Mouse (Mus musculus) heart, postnatal 10 days (tissue): ENCODE data around the gene Olfr714. TPM values are rescaled to one million over a fixed set of nuclear protein-coding genes. Genes with fewer than 3 reads are reported as not detected.
"Not testable (repeated sequence)": the region's sequence is repeated elsewhere in the genome, so short reads cannot be mapped to it uniquely, and the experiment has no call there.

ENCODE experiments used
- DNase-seq, 2 experiments: peaks; one replicate each; pipeline ENCODE4 v3.0.0; 2021
- intact Hi-C: fragments of 180-260 bp; cut with DNase I; formaldehyde crosslinking; loops from one replicate; pipeline ENCODE4 v1.15.1; 2025
- total RNA-seq, 2 experiments: library from RNA; stranded (reverse); gene quantifications; 2 replicates each; pipeline ENCODE4 v1.2.3; 2021

The Olfr714 gene
- not detected for total RNA-seq

GRCm38 (mm10) chr7:107070681-107071080, at the start of gene Olfr714:
TSS of gene Olfr714 (plus strand) at chr7:107070981.
- intact Hi-C loops, result no loop called here
- DNase-seq, result no peak

DNA sequence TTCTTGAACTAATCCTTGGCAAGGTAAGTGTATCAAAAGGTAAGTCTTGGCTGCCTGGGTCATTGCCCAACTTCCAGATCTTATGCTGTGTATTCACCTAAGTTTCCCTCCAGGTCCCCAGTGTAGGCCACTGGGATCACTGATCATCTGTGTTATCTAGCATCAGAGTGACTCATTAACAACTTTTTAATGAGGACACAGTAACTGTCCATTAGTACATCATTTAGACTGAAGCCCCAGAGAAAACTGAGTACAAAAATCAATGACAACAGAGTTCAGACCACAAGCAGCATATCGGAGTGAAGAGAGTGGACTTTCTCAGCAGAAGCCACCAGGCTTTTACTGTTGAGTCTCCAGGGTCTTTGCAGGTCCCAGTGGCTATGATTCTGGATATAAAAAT, 39.9 kb upstream of the Olfr714 start, which contains the start of gene Olfr713:
Gene Olfr713 (plus strand): TSS at position 301 of the 400 bp plus-strand sequence.
- no peak for DNase-seq
- intact Hi-C loops, result no loop called here

DNA sequence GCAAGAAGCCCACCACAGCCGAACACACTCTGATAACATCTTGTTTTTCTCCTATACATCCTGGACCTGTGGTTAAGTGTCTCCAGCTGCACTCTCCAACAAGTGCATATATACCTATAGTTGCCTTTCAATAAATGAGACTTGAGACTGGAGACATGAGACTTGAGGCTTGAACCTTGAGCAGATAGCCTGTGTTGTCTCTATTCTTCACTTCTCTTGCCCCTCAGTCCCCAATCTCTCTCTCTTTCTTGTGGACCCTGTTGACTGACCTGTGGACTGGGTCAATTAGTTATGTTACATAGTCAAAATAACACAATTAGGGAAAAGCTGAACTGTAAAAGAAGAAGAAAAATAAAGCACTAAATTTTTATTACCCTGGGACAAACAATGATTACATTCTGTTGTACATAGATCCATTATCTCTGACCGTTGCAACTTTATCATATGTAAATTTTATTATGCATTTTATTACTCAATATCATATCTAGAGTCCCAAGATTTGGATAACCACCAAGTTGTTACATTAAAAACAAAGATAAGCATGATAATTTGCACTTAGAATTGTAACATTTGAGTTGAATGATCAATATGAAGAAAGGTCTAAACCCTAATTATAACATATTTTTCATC, 30.7 kb upstream of the Olfr714 start:
- DNase-seq, result no peak
- intact Hi-C loops, result no loop called here

DNA sequence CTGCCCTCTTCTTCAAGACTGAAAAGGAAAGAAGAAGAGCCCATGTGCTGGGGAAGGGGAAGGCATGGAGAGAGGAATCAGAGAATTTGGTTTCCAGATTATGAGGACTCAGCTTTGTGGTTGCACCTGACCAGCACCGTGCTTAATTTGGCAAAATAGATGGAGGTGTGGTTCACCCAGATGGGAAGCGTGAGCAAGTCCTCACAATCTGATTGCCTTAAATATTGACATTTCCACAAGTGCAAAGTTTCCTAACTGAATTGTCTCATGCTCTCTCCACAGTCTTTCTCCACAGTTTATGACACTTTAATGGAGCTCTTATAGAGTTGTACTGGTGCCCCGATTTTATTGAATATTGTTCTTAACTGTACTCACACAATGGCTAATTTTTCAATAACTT, 27.6 kb upstream of the Olfr714 start:
- DNase-seq, result no peak
- intact Hi-C loops, result no loop called here

GRCm38 (mm10) chr7:107044407-107044806, 26.4 kb upstream of the Olfr714 start:
- intact Hi-C loops, result no loop called here
- DNase-seq, result no peak

- DNase-seq, result peak; percentile 42 to 64
- intact Hi-C loops, result loop anchor here (2.0 kb wide), 1 partner anchor 1229 kb away; no protein-coding TSS in a partner anchor
Measured at GRCm38 (mm10) chr7:107045833-107046232, 24.9 kb upstream of the Olfr714 start.

GRCm38 (mm10) chr7:107047578-107047977, 23.2 kb upstream of the Olfr714 start:
- no peak for DNase-seq
- intact Hi-C loops, result loop anchor here (2.0 kb wide), 1 partner anchor 1231 kb away; no protein-coding TSS in a partner anchor

DNA sequence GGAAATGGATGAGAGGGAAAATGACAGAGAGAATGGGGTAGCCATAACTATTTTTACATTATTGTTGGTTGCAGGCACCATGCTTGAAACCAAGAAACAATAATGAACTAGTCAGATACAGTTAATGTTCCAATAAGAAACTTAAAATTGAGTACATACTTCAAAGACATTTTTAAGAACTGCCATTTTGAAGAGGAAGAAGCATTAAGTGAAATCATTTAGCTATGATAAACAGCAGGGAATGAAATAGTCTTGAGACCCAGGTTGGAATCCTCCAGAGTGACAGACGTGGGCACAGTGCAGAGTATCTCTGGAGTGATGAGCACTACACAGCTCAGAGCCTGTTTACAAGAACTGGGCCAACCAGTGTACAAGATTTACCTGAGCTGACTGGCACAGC, 22.1 kb downstream of the Olfr714 start, which contains the start of gene Olfr17:
Gene Olfr17 (plus strand): TSS at position 301 of the 400 bp plus-strand sequence.
- intact Hi-C loops, result no loop called here

DNA sequence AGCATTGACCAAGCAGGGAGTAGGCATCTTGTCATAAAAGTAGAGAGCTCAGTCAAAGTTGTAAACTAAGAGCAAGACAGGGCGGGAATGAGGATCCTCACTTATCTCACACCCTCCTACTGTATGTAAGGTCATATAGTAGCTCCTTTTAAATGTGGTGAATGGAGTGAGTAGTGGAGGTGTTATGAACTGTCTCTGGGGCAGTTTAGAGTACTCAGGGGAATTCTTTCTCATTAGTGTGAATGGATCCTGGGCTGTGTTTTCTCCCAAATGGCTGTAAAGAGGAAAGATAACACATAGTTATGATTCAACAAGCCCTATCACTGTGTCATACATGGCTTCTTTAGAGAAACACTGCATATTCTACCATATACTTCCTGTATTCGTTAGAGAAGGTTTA, 39.5 kb downstream of the Olfr714 start, which contains the start of gene Olfr715b:
Gene Olfr715b (minus strand): TSS at position 101 of the 400 bp plus-strand sequence.
- DNase-seq, intact Hi-C loops: not testable (repeated sequence)

More for the DNA sequence above, 22.1 kb downstream of the Olfr714 start, which contains the start of gene Olfr17:
- DNase-seq, result no peak

Other genes with a start within 250 kb of the Olfr714 start
- gene Olfr702, start 237.1 kb upstream of the Olfr714 start, total RNA-seq, result not detected
- gene Olfr703, start 227.6 kb upstream of the Olfr714 start, total RNA-seq, result not detected
- not detected for gene Olfr704, start 207.8 kb upstream of the Olfr714 start, total RNA-seq
- not detected for gene Olfr705, start 194.1 kb upstream of the Olfr714 start, total RNA-seq
- gene Olfr706, start 182.8 kb upstream of the Olfr714 start, total RNA-seq, result not detected
- gene Olfr707, start 169.7 kb upstream of the Olfr714 start, total RNA-seq, result not detected
- gene Olfr1532-ps1, start 163.0 kb upstream of the Olfr714 start, total RNA-seq, result not detected
- not detected for gene Olfr709-ps1, start 138.8 kb upstream of the Olfr714 start, total RNA-seq
- gene Olfr710, start 122.7 kb upstream of the Olfr714 start, total RNA-seq, result not detected
- not detected for gene Olfr6, start 107.0 kb upstream of the Olfr714 start, total RNA-seq
- gene Olfr711, start 95.5 kb upstream of the Olfr714 start, total RNA-seq, result not detected
- gene Olfr2, start 64.9 kb upstream of the Olfr714 start, total RNA-seq, result not detected
- not detected for gene Olfr713, start 39.8 kb upstream of the Olfr714 start, total RNA-seq
- not detected for gene Olfr17, start 22.2 kb downstream of the Olfr714 start, total RNA-seq
- not detected for gene Olfr715b, start 39.4 kb downstream of the Olfr714 start, total RNA-seq
- not detected for gene Olfr715, start 60.1 kb downstream of the Olfr714 start, total RNA-seq
- gene Olfr716, start 67.3 kb downstream of the Olfr714 start, total RNA-seq, result not detected
- gene Nlrp14, start 96.0 kb downstream of the Olfr714 start, total RNA-seq, result not detected
- gene Rbmxl2, start 138.5 kb downstream of the Olfr714 start, total RNA-seq, result under 1 TPM; 0.17 to 0.34 TPM